Mouse (Mus musculus): ENCODE measurements at regions not wholly inside any gene's neighbourhood (a gene's known extent, or its start where the extent isn't known, plus 50 kb on each side); places are given as distances from the start of the nearest gene placed in this dataset.

GRCm38 (mm10) chr1:56168712-56169111 is 468.5 kb downstream of the Hsfy2 start:
- no peak for TF ChIP-seq POLR2A (IDR thresholded peaks at IDR 0.05; ENCODE audit: insufficient read depth, low read depth, low read length)
- TF ChIP-seq CTCF (IDR thresholded peaks at IDR 0.05), result no peak
